Mouse (Mus musculus) brain, embryonic 14.5 days (tissue): Measurements from ENCODE around the gene Slc1a7.

Experiments used
- CTCF ChIP-seq: fragments of 200-500 bp; IDR thresholded peaks from 2 replicates; pipeline ENCODE4 v1.5.1; 2012; ENCODE audit warnings: inconsistent platforms, mild to moderate bottlenecking, moderate library complexity, borderline replicate concordance; ENCODE audit not compliant: insufficient read depth, insufficient read length; ENCODE audit errors: extremely low read depth
- POLR2A ChIP-seq: fragments of 200-500 bp; IDR thresholded peaks from 2 replicates; pipeline ENCODE4 v1.6.1; 2012; ENCODE audit warnings: mild to moderate bottlenecking, inconsistent platforms, borderline replicate concordance; ENCODE audit not compliant: poor library complexity, insufficient read depth, insufficient read length, severe bottlenecking; ENCODE audit errors: extremely low read depth

DNA sequence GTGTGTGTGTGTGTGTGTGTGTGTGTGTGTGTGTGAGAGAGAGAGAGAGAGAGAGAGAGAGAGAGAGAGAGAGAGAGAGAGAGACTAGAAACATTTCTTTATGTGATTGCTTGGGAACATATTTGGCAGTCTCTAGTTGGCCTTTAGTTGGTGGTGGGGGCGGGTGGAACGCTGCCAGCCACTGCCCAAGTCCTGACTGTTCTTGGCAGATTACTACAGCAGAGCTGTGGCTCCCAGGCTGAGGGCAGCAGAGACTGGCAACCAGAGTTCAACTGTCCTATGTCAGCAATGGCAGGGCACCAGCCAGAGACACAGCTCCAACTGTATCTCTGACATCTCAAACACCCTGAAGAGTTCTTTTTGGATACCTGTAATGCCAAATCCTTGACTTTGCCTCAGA is 24.0 kb upstream of the Slc1a7 start:
- TF ChIP-seq POLR2A (no peak), CTCF (no peak)
